Comparison of ENCODE assay signal across 9 mouse cellular contexts in genomic region chr10:42291360-42291759, GRCm38 (mm10). TPM values are rescaled to one million over a fixed set of nuclear protein-coding genes. Genes with fewer than 3 reads are reported as not detected.
DNase-seq lines count a peak whose midpoint lies in the region; ATAC-seq and TF ChIP-seq lines count a peak whose summit lies in the region.
"Had no signal": no experiment of that assay in that cellular context is flagged by ENCODE, and none has a peak within 500 bp of the region (broad histone marks: within the 10 kb centered on the region; RNA-seq: fewer than 3 reads in every experiment).

No protein-coding gene starts in this region.

- no peak for TF ChIP-seq POLR2A in small intestine, adult 2 months (IDR thresholded peaks at IDR 0.05; ENCODE audit: low read depth, low read length)

- peaks cover 3% of the 10 kb centered on the region; the same call in 1 of the 2 replicates for H3K9me3 ChIP-seq in midbrain, embryonic 10.5 days (replicated peaks)
- no peaks in the 10 kb centered on the region for H3K9me3 ChIP-seq in midbrain, embryonic 16.5 days (replicated peaks; ENCODE audit: control insufficient read depth, low read length, poor library complexity, severe bottlenecking)
- H3K9me3 ChIP-seq in liver, embryonic 12.5 days (replicated peaks) = peaks cover 3% of the 10 kb centered on the region
- H3K9me3 ChIP-seq: heart, embryonic 15.5 days had no signal

- H3K27me3 ChIP-seq in midbrain, embryonic 10.5 days (ENCODE audit: low read depth, poor library complexity, severe bottlenecking) = no peaks in the 10 kb centered on the region
- H3K27me3 ChIP-seq in midbrain, embryonic 16.5 days (ENCODE audit: control insufficient read depth, insufficient read depth, low read depth, low read length) = no peaks in the 10 kb centered on the region
- H3K27me3 ChIP-seq in liver, embryonic 12.5 days (replicated peaks) = no peaks in the 10 kb centered on the region
- no peaks in the 10 kb centered on the region for H3K27me3 ChIP-seq in small intestine, adult 2 months (ENCODE audit: control insufficient read depth, insufficient read depth, low read length)
- H3K27me3 ChIP-seq: heart, embryonic 15.5 days had no signal

- 64% methylated on average over 5 of the region's 5 CpGs for WGBS in midbrain, embryonic 10.5 days
- 64% methylated on average over 5 of the region's 5 CpGs for WGBS in midbrain, embryonic 16.5 days
- 49% methylated on average over 5 of the region's 5 CpGs for WGBS in liver, embryonic 12.5 days (ENCODE audit: insufficient replicate concordance)
- 62% methylated on average over 5 of the region's 5 CpGs for WGBS in small intestine, adult 2 months

- peak; percentile 53 to 54 for DNase-seq in cerebellum, adult 18-20 months
- DNase-seq in cerebellum, adult 8-10 months = no peak
- DNase-seq in midbrain, embryonic 10.5 days (ENCODE audit: low spot score) = peak; percentile 46
- peak; percentile 72 for DNase-seq in embryo, embryonic 10.5 days (ENCODE audit: low spot score)
- no peak for DNase-seq in frontal cortex, postnatal 14 days (ENCODE audit: low spot score in 2 of 2)

- no peak overlapping the region for H3K27ac ChIP-seq in midbrain, embryonic 10.5 days (replicated peaks)
- H3K27ac ChIP-seq in midbrain, embryonic 16.5 days (ENCODE audit: low read length) = no peak overlapping the region
- no peak overlapping the region for H3K27ac ChIP-seq in liver, embryonic 12.5 days
- no peak overlapping the region for H3K27ac ChIP-seq in small intestine, adult 2 months (ENCODE audit: insufficient read depth, low read depth, low read length)
- H3K27ac ChIP-seq: heart, embryonic 15.5 days had no signal

- H3K4me3 ChIP-seq in midbrain, embryonic 10.5 days = no peak overlapping the region
- no peak overlapping the region for H3K4me3 ChIP-seq in midbrain, embryonic 16.5 days (ENCODE audit: low read depth, low read length)
- H3K4me3 ChIP-seq in liver, embryonic 12.5 days = no peak overlapping the region
- no peak overlapping the region for H3K4me3 ChIP-seq in small intestine, adult 2 months (ENCODE audit: low read depth, low read length)
- H3K4me3 ChIP-seq: heart, embryonic 15.5 days had no signal

- no peak overlapping the region for H3K9ac ChIP-seq in midbrain, embryonic 16.5 days (ENCODE audit: low read depth, low read length)
- H3K9ac ChIP-seq in liver, embryonic 12.5 days = no peak overlapping the region
- H3K9ac ChIP-seq: heart, embryonic 15.5 days had no signal

- H3K4me2 ChIP-seq in midbrain, embryonic 16.5 days (ENCODE audit: low read length) = no peak overlapping the region
- no peak overlapping the region for H3K4me2 ChIP-seq in liver, embryonic 12.5 days
- H3K4me2 ChIP-seq: heart, embryonic 15.5 days had no signal

- ATAC-seq in midbrain, embryonic 16.5 days = no peak
- peak; percentile 55; the same call in 1 of the 2 replicates for ATAC-seq in liver, embryonic 12.5 days

- H3K4me1 ChIP-seq in midbrain, embryonic 10.5 days = no peaks in the 10 kb centered on the region
- no peaks in the 10 kb centered on the region for H3K4me1 ChIP-seq in midbrain, embryonic 16.5 days (ENCODE audit: control insufficient read depth, insufficient read depth, low read length)
- H3K4me1 ChIP-seq in liver, embryonic 12.5 days = peaks cover 15% of the 10 kb centered on the region
- no peaks in the 10 kb centered on the region for H3K4me1 ChIP-seq in small intestine, adult 2 months (ENCODE audit: control insufficient read depth, insufficient read depth, insufficient read length, low read length)

- H3K36me3 ChIP-seq in midbrain, embryonic 10.5 days = no peaks in the 10 kb centered on the region
- H3K36me3 ChIP-seq in midbrain, embryonic 16.5 days (ENCODE audit: control insufficient read depth, insufficient read depth, low read length) = no peaks in the 10 kb centered on the region
- H3K36me3 ChIP-seq in liver, embryonic 12.5 days = no peaks in the 10 kb centered on the region
- no peaks in the 10 kb centered on the region for H3K36me3 ChIP-seq in small intestine, adult 2 months (ENCODE audit: control insufficient read depth, insufficient read depth, low read length)
- H3K36me3 ChIP-seq: heart, embryonic 15.5 days had no signal

- peak; percentile 75; the same call in 1 of the 2 replicates for TF ChIP-seq CTCF in small intestine, adult 2 months (IDR thresholded peaks at IDR 0.05; ENCODE audit: extremely low read depth, insufficient read length, insufficient replicate concordance, low read depth, low read length)

RNA-seq across cellular contexts. Expression of gene Foxo3, which starts 14.8 kb away (rescaled TPM):
- 2.4 TPM in 2 replicates for polyA plus RNA-seq in midbrain, embryonic 10.5 days (2016; fragmentation: Nextera tagmentation; extraction: Ambion mirVana)
- 3.8 TPM in 2 replicates for polyA plus RNA-seq in midbrain, embryonic 16.5 days (2015; fragmentation: Nextera tagmentation; extraction: Ambion mirVana)
- 16.9 and 17.9 TPM in 2 replicates for polyA plus RNA-seq in liver, embryonic 12.5 days (2016; fragmentation: Nextera tagmentation; extraction: Ambion mirVana)
- polyA plus RNA-seq in small intestine, adult 2 months (2012; rRNA removed) = 25.5 and 49.5 TPM in 2 replicates

Comparison
In these comparisons a context has a peak if more than half of its experiments do, and no peak if none do; other contexts are left out.
1. DNase-seq: peak in cerebellum, adult 18-20 months (2 of 2), midbrain, embryonic 10.5 days (single experiment) and embryo, embryonic 10.5 days (single experiment); none in cerebellum, adult 8-10 months (single experiment) and frontal cortex, postnatal 14 days (0 of 2).